ENCODE assay signal across 8 mouse cellular contexts in genomic region chr12:110736641-110737040, GRCm38 (mm10). TPM values are rescaled to one million over a fixed set of nuclear protein-coding genes. Genes with fewer than 3 reads are reported as not detected.
DNase-seq lines count a peak whose midpoint lies in the region; ATAC-seq and TF ChIP-seq lines count a peak whose summit lies in the region.

No protein-coding gene starts in this region.

- no peak for TF ChIP-seq CTCF in bone marrow macrophage, adult 2 months (IDR thresholded peaks at IDR 0.05; ENCODE audit: low read depth, low read length)
- TF ChIP-seq CTCF in hindbrain, postnatal 0 days (IDR thresholded peaks at IDR 0.05; ENCODE audit: low read depth): no peak

- peak overlapping the region; percentile 99 for H3K4me3 ChIP-seq in liver, embryonic 11.5 days (ENCODE audit: low read depth, low read length)
- H3K4me3 ChIP-seq in bone marrow macrophage, adult 2 months (ENCODE audit: insufficient read depth, low read length): peak overlapping the region; percentile 86
- H3K4me3 ChIP-seq in hindbrain, postnatal 0 days (ENCODE audit: low read length): peak overlapping the region; percentile 97
- peak overlapping the region; percentile 99; the same call in 1 of the 2 replicates for H3K4me3 ChIP-seq in neural tube, embryonic 12.5 days

- ATAC-seq in liver, embryonic 11.5 days (replicated peaks; ENCODE audit: low FRiP score): no peak
- ATAC-seq in hindbrain, postnatal 0 days: no peak
- no peak for ATAC-seq in neural tube, embryonic 12.5 days (ENCODE audit: low FRiP score, low read depth)

- H3K9me3 ChIP-seq in liver, embryonic 11.5 days (ENCODE audit: control insufficient read depth, low read length): no peaks in the 10 kb centered on the region
- no peaks in the 10 kb centered on the region for H3K9me3 ChIP-seq in hindbrain, postnatal 0 days (ENCODE audit: low read length)
- no peaks in the 10 kb centered on the region for H3K9me3 ChIP-seq in neural tube, embryonic 12.5 days

- H3K27me3 ChIP-seq in liver, embryonic 11.5 days (replicated peaks; ENCODE audit: control insufficient read depth, insufficient read depth, low read length): no peaks in the 10 kb centered on the region
- no peaks in the 10 kb centered on the region for H3K27me3 ChIP-seq in hindbrain, postnatal 0 days (ENCODE audit: insufficient read depth, low read length)
- H3K27me3 ChIP-seq in neural tube, embryonic 12.5 days (replicated peaks): no peaks in the 10 kb centered on the region

- no peak for DNase-seq in liver, embryonic 11.5 days (ENCODE audit: low spot score)
- DNase-seq in liver: no peak
- DNase-seq in hindbrain, postnatal 0 days (ENCODE audit: low spot score): peak; percentile 20
- no peak for DNase-seq in spleen, adult 12 weeks (ENCODE audit: low spot score)
- DNase-seq in cerebellum, postnatal 14 days: no peak
- DNase-seq in layer of hippocampus, postnatal 14 days (ENCODE audit: low spot score in 2 of 2): no peak

- 17% methylated on average over 4 of the region's 4 CpGs for WGBS in liver, embryonic 11.5 days
- WGBS in hindbrain, postnatal 0 days: 10% methylated on average over 4 of the region's 4 CpGs
- WGBS in neural tube, embryonic 12.5 days: 15% methylated on average over 4 of the region's 4 CpGs

- no peak for TF ChIP-seq POLR2A in bone marrow macrophage, adult 2 months (IDR thresholded peaks at IDR 0.05; ENCODE audit: borderline replicate concordance, low read depth, low read length)

- H3K9ac ChIP-seq in liver, embryonic 11.5 days (ENCODE audit: low read depth, low read length): no peak overlapping the region
- 0 out of 2 replicates have a peak overlapping the region, but pooled peaks have one; percentile 94 for H3K9ac ChIP-seq in hindbrain, postnatal 0 days (replicated peaks; ENCODE audit: low read length)
- H3K9ac ChIP-seq in neural tube, embryonic 12.5 days: no peak overlapping the region

- H3K36me3 ChIP-seq in liver, embryonic 11.5 days (ENCODE audit: control insufficient read depth, insufficient read depth, low read length): no peaks in the 10 kb centered on the region
- H3K36me3 ChIP-seq in hindbrain, postnatal 0 days (ENCODE audit: insufficient read depth, low read length): no peaks in the 10 kb centered on the region
- H3K36me3 ChIP-seq in neural tube, embryonic 12.5 days: no peaks in the 10 kb centered on the region

- peaks cover 6% of the 10 kb centered on the region for H3K4me1 ChIP-seq in liver, embryonic 11.5 days (replicated peaks; ENCODE audit: control insufficient read depth, insufficient read depth, low read length)
- H3K4me1 ChIP-seq in bone marrow macrophage, adult 2 months (ENCODE audit: control insufficient read depth, insufficient read depth, low read length): peaks cover 4% of the 10 kb centered on the region; the same call in 1 of the 2 replicates
- H3K4me1 ChIP-seq in hindbrain, postnatal 0 days (ENCODE audit: insufficient read depth, low read length): peaks cover 12% of the 10 kb centered on the region
- peaks cover 13% of the 10 kb centered on the region for H3K4me1 ChIP-seq in neural tube, embryonic 12.5 days

- H3K27ac ChIP-seq in liver, embryonic 11.5 days (ENCODE audit: low read depth, low read length): no peak overlapping the region
- H3K27ac ChIP-seq in bone marrow macrophage, adult 2 months (ENCODE audit: insufficient read depth, low read depth, low read length): no peak overlapping the region
- no peak overlapping the region for H3K27ac ChIP-seq in hindbrain, postnatal 0 days
- H3K27ac ChIP-seq in neural tube, embryonic 12.5 days: no peak overlapping the region

- H3K4me2 ChIP-seq in liver, embryonic 11.5 days: peak overlapping the region; percentile 99
- peak overlapping the region; percentile 66 for H3K4me2 ChIP-seq in hindbrain, postnatal 0 days (ENCODE audit: low read depth, low read length)
- peak overlapping the region; percentile 90 for H3K4me2 ChIP-seq in neural tube, embryonic 12.5 days (replicated peaks)

RNA-seq across cellular contexts. Expression of gene Wdr20, which starts 1.1 kb away (rescaled TPM):
- polyA plus RNA-seq in liver, embryonic 11.5 days (2014; fragmentation: Nextera tagmentation; extraction: Ambion mirVana): 17.7 and 18.2 TPM in 2 replicates
- polyA plus RNA-seq in bone marrow macrophage, adult 2 months (2012; ENCODE audit: insufficient read depth, insufficient read length, missing spikeins): 27.9 and 33.7 TPM in 2 replicates
- total RNA-seq in hindbrain, postnatal 0 days (2014; rRNA removed): 27.2 and 28.8 TPM in 2 replicates
- 17.1 and 17.7 TPM in 2 replicates for polyA plus RNA-seq in hindbrain, postnatal 0 days (2015; fragmentation: Nextera tagmentation; extraction: Ambion mirVana)
- 28.1 and 30.5 TPM in 2 replicates for polyA plus RNA-seq in neural tube, embryonic 12.5 days (2016; fragmentation: Nextera tagmentation; extraction: Ambion mirVana)
- 10 to 100 TPM; 36.9 to 42.8 TPM for total RNA-seq in layer of hippocampus, postnatal 14 days (2021)

RNA-seq across cellular contexts. Expression of gene Hsp90aa1, which starts 34.1 kb away (rescaled TPM):
- 1,759 and 1,828 TPM in 2 replicates for polyA plus RNA-seq in liver, embryonic 11.5 days (2014; fragmentation: Nextera tagmentation; extraction: Ambion mirVana)
- 156 and 159 TPM in 2 replicates for polyA plus RNA-seq in bone marrow macrophage, adult 2 months (2012; ENCODE audit: insufficient read depth, insufficient read length, missing spikeins)
- 577 and 701 TPM in 2 replicates for total RNA-seq in hindbrain, postnatal 0 days (2014; rRNA removed)
- polyA plus RNA-seq in hindbrain, postnatal 0 days (2015; fragmentation: Nextera tagmentation; extraction: Ambion mirVana): 1,486 and 1,521 TPM in 2 replicates
- 1,156 and 1,160 TPM in 2 replicates for polyA plus RNA-seq in neural tube, embryonic 12.5 days (2016; fragmentation: Nextera tagmentation; extraction: Ambion mirVana)
- 100 to 1,000 TPM; 938 to 989 TPM for total RNA-seq in layer of hippocampus, postnatal 14 days (2021)

RNA-seq across cellular contexts. Expression of gene 1700001K19Rik, which starts 54.2 kb away (rescaled TPM):
- not detected in 2 replicates for polyA plus RNA-seq in liver, embryonic 11.5 days (2014; fragmentation: Nextera tagmentation; extraction: Ambion mirVana)
- not detected in 2 replicates for polyA plus RNA-seq in bone marrow macrophage, adult 2 months (2012; ENCODE audit: insufficient read depth, insufficient read length, missing spikeins)
- total RNA-seq in hindbrain, postnatal 0 days (2014; rRNA removed): not detected in 2 replicates
- 0.15 and 0.44 TPM in 2 replicates for polyA plus RNA-seq in hindbrain, postnatal 0 days (2015; fragmentation: Nextera tagmentation; extraction: Ambion mirVana)
- polyA plus RNA-seq in neural tube, embryonic 12.5 days (2016; fragmentation: Nextera tagmentation; extraction: Ambion mirVana): not detected in 2 replicates
- not detected for total RNA-seq in layer of hippocampus, postnatal 14 days (2021)
